Mouse (Mus musculus) hindbrain, embryonic 14.5 days (tissue): ENCODE data around the gene Exog. TPM values are rescaled to one million over a fixed set of nuclear protein-coding genes. Genes with fewer than 3 reads are reported as not detected.

ENCODE experiments used
- ATAC-seq: fragments of 200-750 bp; cut with Nextera tagmentation; 2 replicates; pipeline ENCODE4 v1.8.0; 2017; ENCODE audit warnings: moderate number of reproducible peaks, mild to moderate bottlenecking, moderate TSS enrichment, moderate library complexity; ENCODE audit not compliant: low FRiP score
- DNase-seq: peaks from one replicate; pipeline ENCODE4 v3.0.0-alpha.2; 2015; ENCODE audit warnings: low spot score
- H3K27ac ChIP-seq: fragments of 300-500 bp; sonication (generic); 2 replicates; pipeline ENCODE4 v1.5.1; 2014; ENCODE audit warnings: mild to moderate bottlenecking, moderate library complexity
- H3K27me3 ChIP-seq: fragments of 300-500 bp; sonication (generic); 2 replicates; pipeline ENCODE4 v1.6.1; 2014; ENCODE audit warnings: mild to moderate bottlenecking, low read length, mixed read lengths; ENCODE audit not compliant: control insufficient read depth, insufficient read depth
- H3K36me3 ChIP-seq: fragments of 300-500 bp; sonication (generic); replicated peaks from 2 replicates; pipeline ENCODE4 v1.6.1; 2014; ENCODE audit not compliant: control insufficient read depth, insufficient read depth
- H3K4me1 ChIP-seq: fragments of 300-500 bp; sonication (generic); replicated peaks from 2 replicates; pipeline ENCODE4 v1.6.1; 2014; ENCODE audit warnings: antibody characterized with exemption, low read length, mixed read lengths; ENCODE audit not compliant: control insufficient read depth, insufficient read depth
- H3K4me2 ChIP-seq: fragments of 300-500 bp; sonication (generic); replicated peaks from 2 replicates; pipeline ENCODE4 v1.6.1; 2014; ENCODE audit warnings: mild to moderate bottlenecking, moderate library complexity
- H3K4me3 ChIP-seq: fragments of 300-500 bp; sonication (generic); replicated peaks from 2 replicates; pipeline ENCODE4 v1.5.1; 2014; ENCODE audit warnings: mild to moderate bottlenecking, low read length
- H3K9ac ChIP-seq: fragments of 300-500 bp; sonication (generic); 2 replicates; pipeline ENCODE4 v1.6.1; 2014
- H3K9me3 ChIP-seq: fragments of 300-500 bp; sonication (generic); 2 replicates; pipeline ENCODE4 v1.6.1; 2016; ENCODE audit warnings: low read length; ENCODE audit not compliant: control insufficient read depth
- WGBS: fragments of 180-500 bp; shearing (Covaris S2); extraction: QIAGEN DNeasy Blood & Tissue Kit; methylation state at CpG from one replicate; pipeline ENCODE4 v1.1.7; 2014; 5-methylcytosine and 5-hydroxymethylcytosine counted together
- polyA plus RNA-seq: library from polyadenylated mRNA; unstranded; fragments of >200 nt; fragmentation: Nextera tagmentation; extraction: Ambion mirVana; gene quantifications from 2 replicates; pipeline ENCODE4 v1.2.1, GENCODE M21; 2014

The Exog gene
- polyA plus RNA-seq, 1 experiment from 2014 or later = 52.7 TPM

DNA sequence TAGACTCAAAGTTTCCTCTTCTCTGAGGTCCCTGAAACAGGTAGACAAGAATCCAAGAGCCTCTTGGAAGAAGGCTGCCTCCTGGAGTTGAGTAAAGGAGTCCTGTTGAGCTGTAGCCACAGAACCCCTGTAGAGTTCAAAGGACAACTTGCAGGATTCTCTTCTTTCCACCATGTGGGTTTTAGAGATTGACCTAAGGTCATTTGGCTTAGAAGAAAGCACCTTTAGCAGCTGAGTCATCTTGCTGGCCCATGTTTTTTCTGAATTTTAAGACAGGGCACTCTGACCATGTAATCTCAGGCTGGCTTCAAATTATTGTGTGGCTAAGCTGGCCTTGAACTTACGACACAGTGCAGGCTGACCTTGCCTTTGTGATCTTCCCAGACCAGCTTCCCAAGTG is 28.3 kb downstream of the Exog start:
- H3K4me1 ChIP-seq = no peaks in the 10 kb centered on the region
- H3K36me3 ChIP-seq = 0 out of 2 replicates have a peak, but pooled peaks cover under 1% of the 10 kb centered on the region
- no peak overlapping the region for H3K27ac ChIP-seq
- H3K9ac ChIP-seq = no peak overlapping the region
- ATAC-seq (no peak), DNase-seq (no peak)
- no peaks in the 10 kb centered on the region for H3K27me3 ChIP-seq
- H3K4me3 ChIP-seq = no peak overlapping the region
- H3K4me2 ChIP-seq = no peak overlapping the region
- 93% methylated on average over 1 of the region's 1 CpGs for WGBS
- no peaks in the 10 kb centered on the region for H3K9me3 ChIP-seq

GRCm38 (mm10) chr9:119473608-119474164 is 28.9 kb downstream of the Exog start:
- Histone ChIP-seq H3K9me3 (no peaks in the 10 kb centered on the region), H3K9ac (no peak overlapping the region), H3K4me2 (no peak overlapping the region), H3K27ac (no peak overlapping the region), H3K36me3 (no peaks in the 10 kb centered on the region), H3K27me3 (no peaks in the 10 kb centered on the region), H3K4me3 (no peak overlapping the region), H3K4me1 (no peaks in the 10 kb centered on the region)
- DNase-seq (no peak), ATAC-seq (no peak)
- WGBS = 86% methylated on average over 9 of the region's 9 CpGs

DNA sequence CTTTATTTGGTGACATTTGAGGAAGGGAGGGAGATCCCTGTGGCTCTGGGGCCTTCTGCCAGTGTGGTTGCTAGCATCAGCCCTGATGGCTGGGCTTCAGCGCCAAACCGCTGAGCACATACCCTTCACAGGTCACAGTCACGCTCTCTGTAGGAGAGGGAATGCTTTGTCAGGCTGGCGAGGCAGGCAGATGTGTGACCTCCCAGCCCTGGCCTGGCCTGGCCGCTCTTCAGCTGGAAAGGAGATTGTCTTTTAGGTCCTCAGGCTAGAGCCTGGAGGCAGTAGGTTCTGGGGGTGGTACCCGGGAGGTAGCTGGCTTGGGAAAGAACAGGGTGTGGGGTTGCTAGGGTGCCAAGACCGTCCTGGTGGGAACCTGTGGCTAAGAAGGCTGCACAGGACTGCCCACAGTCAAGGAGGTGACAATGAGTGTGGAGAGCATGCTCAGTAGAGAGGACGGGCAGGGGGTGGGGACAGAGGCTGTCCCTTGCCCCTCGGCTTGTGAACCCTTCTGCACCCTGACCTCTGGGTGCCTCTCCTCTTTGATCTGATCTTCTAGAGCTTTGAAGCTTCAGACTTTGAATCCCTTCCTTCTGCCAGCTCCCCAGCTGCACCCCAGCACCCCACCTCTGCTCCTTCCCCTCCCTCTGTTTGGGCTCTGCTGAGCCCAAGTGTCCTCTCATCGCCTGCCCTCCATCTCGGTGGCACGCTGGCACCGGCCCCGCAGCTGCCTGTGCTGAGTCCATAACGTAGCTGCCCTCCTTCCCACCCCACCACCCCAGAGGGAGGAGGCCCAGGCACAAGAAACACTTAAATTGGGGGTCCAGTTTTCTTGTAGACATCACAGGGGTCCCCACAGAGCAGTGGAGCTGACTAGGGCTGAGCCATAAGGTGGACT is 30.2 kb downstream of the Exog start:
- Histone ChIP-seq H3K4me2 (no peak overlapping the region), H3K27me3 (no peaks in the 10 kb centered on the region), H3K36me3 (no peaks in the 10 kb centered on the region), H3K9ac (no peak overlapping the region), H3K4me3 (no peak overlapping the region), H3K4me1 (no peaks in the 10 kb centered on the region), H3K9me3 (no peaks in the 10 kb centered on the region), H3K27ac (no peak overlapping the region)
- ATAC-seq (no peak), DNase-seq (no peak)
- WGBS = 63% methylated on average over 15 of the region's 15 CpGs

DNA sequence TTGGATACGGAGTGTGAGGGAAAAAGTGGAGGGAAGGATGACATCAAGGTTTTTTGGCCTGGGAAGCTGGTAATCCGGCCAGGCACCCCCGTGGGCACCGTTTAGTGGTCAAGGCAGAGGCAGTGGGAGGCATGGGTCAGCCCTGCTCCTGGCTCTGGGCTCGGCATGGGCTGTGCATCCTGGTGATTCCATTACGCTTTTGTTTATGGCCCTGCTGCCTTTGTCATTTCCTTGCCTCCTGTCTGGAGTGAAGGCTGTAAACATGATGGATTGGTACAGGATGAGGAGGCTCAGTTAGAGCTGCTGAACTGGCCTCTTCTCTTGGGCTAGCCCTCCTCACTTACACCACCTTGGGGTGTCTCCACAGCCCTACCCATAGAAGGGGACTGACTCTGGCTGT is 33.0 kb downstream of the Exog start:
- DNase-seq = no peak
- H3K4me3 ChIP-seq = no peak overlapping the region
- ATAC-seq = no peak
- no peak overlapping the region for H3K4me2 ChIP-seq
- 34% methylated on average over 6 of the region's 6 CpGs for WGBS
- H3K4me1 ChIP-seq = no peaks in the 10 kb centered on the region
- H3K27ac ChIP-seq = no peak overlapping the region
- H3K27me3 ChIP-seq = no peaks in the 10 kb centered on the region
- no peaks in the 10 kb centered on the region for H3K9me3 ChIP-seq
- H3K36me3 ChIP-seq = no peaks in the 10 kb centered on the region
- H3K9ac ChIP-seq = no peak overlapping the region

DNA sequence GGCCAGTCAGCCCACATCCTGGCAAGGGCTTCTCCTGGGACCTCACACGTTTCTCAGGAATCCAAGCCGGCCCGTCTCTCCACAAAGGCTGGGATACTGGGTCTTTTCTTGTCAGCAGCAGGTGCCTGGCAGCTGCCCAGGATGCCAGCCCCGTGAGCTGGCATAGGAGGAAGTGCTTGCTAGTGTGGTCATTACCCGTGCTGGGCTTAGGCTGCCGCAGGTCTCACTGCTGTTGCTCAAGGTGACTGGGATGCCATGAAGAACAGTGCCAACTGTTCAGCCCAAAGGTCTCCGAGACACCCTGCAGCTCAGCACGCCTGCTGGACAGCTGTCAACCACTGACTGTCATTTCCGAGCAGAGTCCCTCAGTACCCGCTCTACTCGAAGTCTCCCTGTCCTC is 33.6 kb downstream of the Exog start:
- WGBS = 75% methylated on average over 11 of the region's 11 CpGs
- no peak overlapping the region for H3K4me3 ChIP-seq
- peaks cover under 1% of the 10 kb centered on the region; the same call in 1 of the 2 replicates for H3K4me1 ChIP-seq
- no peaks in the 10 kb centered on the region for H3K27me3 ChIP-seq
- no peaks in the 10 kb centered on the region for H3K9me3 ChIP-seq
- no peak overlapping the region for H3K4me2 ChIP-seq
- no peak overlapping the region for H3K27ac ChIP-seq
- DNase-seq = peak; percentile 30
- no peaks in the 10 kb centered on the region for H3K36me3 ChIP-seq
- H3K9ac ChIP-seq = no peak overlapping the region
- ATAC-seq = no peak

GRCm38 (mm10) chr9:119479297-119479696 is 34.6 kb downstream of the Exog start:
- 45% methylated on average over 8 of the region's 8 CpGs for WGBS
- Histone ChIP-seq H3K27ac (no peak overlapping the region), H3K27me3 (no peaks in the 10 kb centered on the region), H3K4me2 (no peak overlapping the region), H3K4me1 (peaks cover 10% of the 10 kb centered on the region; the same call in 1 of the 2 replicates), H3K36me3 (no peaks in the 10 kb centered on the region), H3K9me3 (no peaks in the 10 kb centered on the region), H3K4me3 (no peak overlapping the region), H3K9ac (no peak overlapping the region)
- ATAC-seq (no peak), DNase-seq (no peak)

DNA sequence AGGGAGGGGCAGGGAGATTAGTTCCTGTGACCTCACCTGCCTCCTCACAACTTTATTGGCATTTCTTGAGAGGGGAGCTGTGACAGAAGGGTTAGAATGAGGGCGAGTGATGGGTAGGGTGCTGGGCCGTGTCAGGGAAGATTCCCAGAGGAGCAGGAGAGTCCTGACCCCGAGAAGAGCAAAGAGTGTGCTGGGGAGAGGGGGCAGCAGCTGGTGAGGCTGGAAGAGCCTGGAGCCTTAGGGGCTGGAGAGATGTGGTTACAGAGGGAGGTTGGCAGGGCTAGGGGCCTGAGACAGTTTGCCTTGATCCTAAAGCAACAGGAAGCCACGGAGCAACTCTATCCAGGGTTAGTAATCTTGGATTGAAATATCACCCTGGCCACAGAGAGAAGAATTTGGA is 36.9 kb downstream of the Exog start:
- Histone ChIP-seq H3K9ac (no peak overlapping the region), H3K4me2 (no peak overlapping the region), H3K27ac (no peak overlapping the region), H3K4me1 (peaks cover 11% of the 10 kb centered on the region; the same call in 1 of the 2 replicates), H3K36me3 (no peaks in the 10 kb centered on the region), H3K9me3 (no peaks in the 10 kb centered on the region), H3K4me3 (no peak overlapping the region), H3K27me3 (no peaks in the 10 kb centered on the region)
- DNase-seq = no peak
- whole genome bisulfite sequencing = 90% methylated on average over 4 of the region's 4 CpGs
- ATAC-seq = no peak

DNA sequence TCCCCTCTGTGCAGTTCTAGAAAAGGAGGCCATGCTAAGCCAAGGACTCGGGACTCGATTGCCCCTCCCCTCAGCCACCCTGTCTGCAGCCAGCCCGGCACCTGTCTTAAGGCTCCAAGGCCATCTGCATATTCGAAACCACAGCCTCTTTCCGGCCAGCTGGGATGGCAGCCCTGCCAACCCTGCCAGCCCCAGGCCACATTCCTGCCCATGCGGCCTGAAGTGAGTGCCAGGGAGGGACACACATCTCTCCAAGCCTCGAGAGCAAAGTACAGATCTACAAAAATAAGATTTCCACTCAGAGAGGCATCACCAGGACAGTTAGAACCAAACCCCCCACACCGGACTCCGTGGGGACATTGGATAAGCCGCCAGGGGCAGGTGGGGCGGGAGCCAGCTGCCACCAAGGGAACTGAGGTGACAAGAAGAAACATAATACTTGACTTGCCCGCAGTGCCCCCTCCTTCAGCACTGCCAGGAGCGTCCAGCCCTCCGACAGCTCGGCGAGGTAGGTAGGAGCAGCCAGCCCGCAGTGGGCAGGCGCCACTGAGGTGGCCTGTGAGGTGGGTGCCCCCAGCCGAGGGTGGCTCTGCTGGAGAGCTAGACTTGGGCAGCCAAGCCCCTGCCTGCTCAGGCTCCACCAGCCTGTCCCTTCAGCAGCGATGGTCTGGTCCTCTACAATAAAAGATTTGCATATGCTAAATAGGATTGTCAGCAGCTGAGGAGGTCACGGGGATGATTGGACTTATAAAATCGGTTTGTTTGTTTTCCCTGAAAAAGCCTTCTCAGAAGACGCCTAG is 39.0 kb downstream of the Exog start:
- peak; percentile 14; the same call in 1 of the 2 replicates for ATAC-seq
- Histone ChIP-seq H3K4me1 (peaks cover 11% of the 10 kb centered on the region; the same call in 1 of the 2 replicates), H3K27me3 (no peaks in the 10 kb centered on the region), H3K4me3 (no peak overlapping the region), H3K27ac (no peak overlapping the region), H3K4me2 (no peak overlapping the region), H3K9me3 (no peaks in the 10 kb centered on the region), H3K9ac (no peak overlapping the region), H3K36me3 (no peaks in the 10 kb centered on the region)
- WGBS = 40% methylated on average over 23 of the region's 23 CpGs
- no peak for DNase-seq

GRCm38 (mm10) chr9:119484420-119484819 is 39.7 kb downstream of the Exog start:
- DNase-seq (no peak), ATAC-seq (no peak)
- no peaks in the 10 kb centered on the region for H3K9me3 ChIP-seq
- 52% methylated on average over 9 of the region's 9 CpGs for WGBS
- peaks cover 11% of the 10 kb centered on the region; the same call in 1 of the 2 replicates for H3K4me1 ChIP-seq
- no peaks in the 10 kb centered on the region for H3K36me3 ChIP-seq
- H3K4me3 ChIP-seq = no peak overlapping the region
- no peak overlapping the region for H3K9ac ChIP-seq
- no peaks in the 10 kb centered on the region for H3K27me3 ChIP-seq
- no peak overlapping the region for H3K27ac ChIP-seq
- no peak overlapping the region for H3K4me2 ChIP-seq
